Mouse (Mus musculus): ENCODE measurements around the gene Efna3.

Efna3 gene

GRCm38 (mm10) chr3:89322514-89323165 lies at the start of gene Efna3:
Efna3 (minus strand) TSS chr3:89322965.
- no peak for DNase-seq (ENCODE audit: extremely low read depth, low read depth, low spot score)

- no peak for DNase-seq (ENCODE audit: extremely low read depth, low read depth, low spot score)
These were observed 44.6 kb upstream of the Efna3 start for GRCm38 (mm10) chr3:89367338-89367737.

GRCm38 (mm10) chr3:89365486-89366414 lies 43.0 kb upstream of the Efna3 start:
- DNase-seq (ENCODE audit: extremely low read depth, low read depth, low spot score), result no peak

GRCm38 (mm10) chr3:89365153-89365485 lies 42.4 kb upstream of the Efna3 start, which contains the start of gene Dcst1:
Dcst1 (minus strand) TSS chr3:89365253.
- DNase-seq (ENCODE audit: extremely low read depth, low read depth, low spot score), result no peak

GRCm38 (mm10) chr3:89364631-89365030 lies 41.9 kb upstream of the Efna3 start:
- DNase-seq (ENCODE audit: extremely low read depth, low read depth, low spot score), result no peak

GRCm38 (mm10) chr3:89361675-89362074 lies 38.9 kb upstream of the Efna3 start, which contains the start of gene Dcst2:
Dcst2 (plus strand) TSS chr3:89361975.
- DNase-seq (ENCODE audit: extremely low read depth, low read depth, low spot score), result no peak

GRCm38 (mm10) chr3:89360237-89360636 lies 37.5 kb upstream of the Efna3 start:
- DNase-seq (ENCODE audit: extremely low read depth, low read depth, low spot score), result no peak

- no peak for DNase-seq (ENCODE audit: extremely low read depth, low read depth, low spot score)
These were observed 36.9 kb upstream of the Efna3 start for GRCm38 (mm10) chr3:89359630-89360029.

- DNase-seq (ENCODE audit: extremely low read depth, low read depth, low spot score), result no peak
These were observed 33.3 kb upstream of the Efna3 start for GRCm38 (mm10) chr3:89356029-89356428.

- no peak for DNase-seq (ENCODE audit: extremely low read depth, low read depth, low spot score)
These were observed 32.7 kb upstream of the Efna3 start for GRCm38 (mm10) chr3:89355512-89355902.

- DNase-seq (ENCODE audit: extremely low read depth, low read depth, low spot score), result no peak
These were observed 32.2 kb upstream of the Efna3 start for GRCm38 (mm10) chr3:89354816-89355511.

- DNase-seq (ENCODE audit: extremely low read depth, low read depth, low spot score), result no peak
These were observed 28.5 kb upstream of the Efna3 start for GRCm38 (mm10) chr3:89351271-89351670.

GRCm38 (mm10) chr3:89349869-89350501 lies 27.2 kb upstream of the Efna3 start, which contains the start of gene Adam15:
Adam15 (minus strand) TSS chr3:89349996.
- no peak for DNase-seq (ENCODE audit: extremely low read depth, low read depth, low spot score)

- no peak for DNase-seq (ENCODE audit: extremely low read depth, low read depth, low spot score)
These were observed 26.4 kb upstream of the Efna3 start for GRCm38 (mm10) chr3:89348911-89349868.

GRCm38 (mm10) chr3:89347916-89348315 lies 25.2 kb upstream of the Efna3 start:
- no peak for DNase-seq (ENCODE audit: extremely low read depth, low read depth, low spot score)

GRCm38 (mm10) chr3:89346815-89347540 lies 24.2 kb upstream of the Efna3 start:
- no peak for DNase-seq (ENCODE audit: extremely low read depth, low read depth, low spot score)

GRCm38 (mm10) chr3:89343279-89343678 lies 20.5 kb upstream of the Efna3 start:
- DNase-seq (ENCODE audit: extremely low read depth, low read depth, low spot score), result no peak

GRCm38 (mm10) chr3:89341794-89342193 lies 19.0 kb upstream of the Efna3 start:
- DNase-seq (ENCODE audit: extremely low read depth, low read depth, low spot score), result no peak

GRCm38 (mm10) chr3:89340465-89340864 lies 17.7 kb upstream of the Efna3 start:
- DNase-seq (ENCODE audit: extremely low read depth, low read depth, low spot score), result no peak
